Mouse (Mus musculus): ENCODE measurements at regions not wholly inside any gene's neighbourhood (a gene's known extent, or its start where the extent isn't known, plus 50 kb on each side); places are given as distances from the start of the nearest gene placed in this dataset.

DNA sequence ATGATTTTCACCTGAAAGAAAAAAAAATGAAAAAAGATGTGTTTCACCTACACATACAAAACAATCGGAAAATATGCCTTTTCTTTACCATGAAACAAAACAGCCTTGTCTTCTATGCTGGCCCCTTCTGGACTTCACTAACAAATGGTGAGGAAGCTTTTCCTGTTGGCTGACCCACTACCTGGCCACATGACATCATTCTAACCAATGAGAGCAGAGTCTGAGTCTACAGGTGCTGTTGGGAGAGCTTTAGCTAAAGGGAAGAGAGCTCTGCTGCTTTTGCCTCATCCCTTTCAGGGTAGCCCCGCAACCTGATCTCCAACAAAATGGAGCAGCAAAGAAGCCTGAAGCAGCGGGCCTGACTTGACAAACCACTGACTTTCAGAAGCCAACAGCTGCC, 120.5 kb upstream of the Smarca2 start:
- no peak for DNase-seq

DNA sequence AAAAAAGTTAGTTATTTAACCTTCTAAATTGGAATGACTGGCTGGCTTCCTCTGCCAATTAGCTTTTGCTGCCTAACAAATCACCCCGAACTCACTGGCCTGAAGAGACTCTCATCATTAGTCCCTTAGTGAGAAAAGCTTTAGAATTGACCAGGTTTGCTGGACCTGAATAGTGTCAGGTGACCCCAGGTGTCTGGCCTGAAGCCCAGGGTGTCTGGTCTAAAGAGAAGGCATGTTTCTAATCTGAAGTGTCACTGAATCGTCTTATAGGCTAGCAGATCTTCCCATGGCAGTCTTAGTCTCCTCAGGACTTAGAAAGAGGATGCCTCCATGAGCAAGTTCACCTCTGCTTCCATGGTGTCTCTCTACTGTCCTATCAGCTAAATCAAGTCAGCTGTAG, 112.0 kb upstream of the Smarca2 start:
- no peak for DNase-seq

DNA sequence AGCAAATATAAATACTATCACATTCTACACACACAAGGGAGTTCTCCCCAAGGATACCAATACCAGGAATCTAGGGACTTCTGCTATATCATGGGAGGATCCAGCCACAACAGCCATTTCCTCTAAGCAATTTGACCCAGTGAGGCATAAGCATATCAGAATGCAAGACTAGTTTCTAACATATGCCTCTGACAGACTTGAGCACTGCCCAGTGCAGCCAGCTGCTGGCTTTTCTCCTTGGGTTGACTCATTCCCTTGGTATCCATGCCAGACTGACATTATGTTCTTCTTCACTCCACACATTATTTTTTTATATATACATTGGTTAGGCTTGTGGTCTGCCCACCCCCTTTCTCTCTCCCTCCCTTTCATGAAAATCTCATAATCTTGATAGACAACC, 103.8 kb upstream of the Smarca2 start:
- DNase-seq = no peak

DNA sequence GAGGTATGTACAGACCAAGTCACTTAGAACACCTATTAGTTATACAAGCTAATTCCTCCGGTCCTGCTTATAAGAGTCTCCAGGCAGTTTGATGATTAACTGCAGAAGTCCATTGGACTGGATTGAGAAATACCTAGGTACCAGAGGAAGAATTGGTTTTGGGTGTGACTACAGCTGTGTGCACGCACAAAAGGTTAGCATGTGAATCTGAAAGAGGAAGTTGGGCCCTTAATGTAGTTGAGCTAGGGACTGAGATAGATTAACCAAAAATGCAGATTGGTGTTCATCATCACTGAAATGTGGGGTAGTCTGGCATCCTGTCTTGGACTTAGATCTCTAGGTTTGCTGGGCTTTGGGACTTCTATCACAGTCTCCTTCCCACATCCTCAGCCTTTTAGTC, 100.8 kb upstream of the Smarca2 start:
- no peak for DNase-seq

DNA sequence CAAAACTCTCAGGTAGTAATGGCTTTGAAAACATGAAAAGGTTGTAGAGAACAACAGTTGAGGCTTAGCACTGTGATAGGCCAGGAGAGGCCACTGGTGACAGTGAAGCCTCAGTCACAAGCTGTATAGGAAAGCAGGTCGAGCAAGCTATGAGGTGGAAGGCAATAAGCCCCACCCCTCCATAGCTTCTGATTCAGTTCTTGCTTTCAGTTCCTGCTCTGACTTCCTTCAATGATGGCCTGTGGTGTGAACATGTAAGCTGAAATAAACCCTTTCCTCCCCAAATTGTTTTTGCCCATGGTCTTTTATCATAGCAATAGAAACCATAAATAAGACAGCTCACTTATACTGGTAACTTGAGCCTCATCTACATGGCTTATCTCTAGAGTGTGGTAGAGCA, 98.0 kb upstream of the Smarca2 start:
- DNase-seq = peak; percentile 3

DNA sequence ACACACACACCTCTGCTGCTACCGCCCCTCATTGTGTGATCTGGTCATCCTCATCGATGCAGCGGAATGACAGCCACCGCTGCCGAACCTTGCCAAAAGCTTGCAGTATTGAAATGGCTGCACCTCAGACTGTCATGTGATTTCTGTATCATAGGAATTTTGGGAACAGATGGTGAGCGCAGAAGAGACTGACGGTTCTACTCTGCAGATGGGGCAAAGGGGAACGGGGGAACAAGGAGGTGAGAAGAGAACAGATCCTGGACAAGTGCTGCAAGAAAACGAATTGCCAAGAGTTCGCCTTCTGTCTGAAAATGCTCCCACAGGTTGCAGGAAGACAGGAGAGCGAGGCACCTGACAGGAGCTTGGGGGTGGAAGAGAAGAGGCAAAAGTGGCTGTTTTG, 96.9 kb upstream of the Smarca2 start:
- DNase-seq = no peak

DNA sequence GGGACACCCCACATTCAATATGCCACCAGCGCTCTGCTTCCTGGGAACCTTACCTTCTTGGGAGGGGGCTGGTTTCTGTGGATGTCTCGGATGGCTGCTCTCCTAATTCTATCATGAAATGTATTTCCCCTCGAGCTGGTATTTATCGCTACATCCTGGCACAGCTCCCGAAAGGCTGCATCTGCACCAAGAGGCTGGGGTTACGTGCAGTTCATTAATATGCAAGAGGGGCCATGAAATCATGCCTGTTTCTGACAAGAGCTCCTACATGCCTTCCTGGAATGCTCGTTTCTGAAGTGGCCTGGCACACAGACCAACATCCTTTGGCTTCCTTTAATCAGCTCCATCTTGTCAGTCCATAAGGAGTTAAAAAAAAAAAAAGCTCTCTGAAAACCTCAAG, 96.2 kb upstream of the Smarca2 start:
- DNase-seq = no peak

DNA sequence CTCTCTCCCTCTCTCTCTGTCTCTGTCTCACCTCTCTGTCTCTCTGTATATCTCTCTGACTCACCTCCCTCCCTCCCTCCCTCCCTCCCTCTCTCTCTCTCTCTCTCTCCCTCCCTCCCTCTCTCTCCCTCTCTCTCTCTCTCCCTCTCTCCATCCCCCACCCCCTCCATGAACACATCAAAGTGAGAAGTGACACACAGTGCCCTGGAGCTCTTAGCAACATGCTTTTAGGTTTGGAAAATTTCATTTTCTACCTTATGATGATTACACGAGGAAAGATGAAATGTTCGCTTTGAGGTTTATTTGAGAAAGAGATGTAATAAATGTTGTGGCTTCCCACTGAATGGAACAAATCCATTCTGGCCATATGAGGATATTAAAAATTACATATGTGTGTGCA, 95.6 kb upstream of the Smarca2 start:
- DNase-seq = no peak

DNA sequence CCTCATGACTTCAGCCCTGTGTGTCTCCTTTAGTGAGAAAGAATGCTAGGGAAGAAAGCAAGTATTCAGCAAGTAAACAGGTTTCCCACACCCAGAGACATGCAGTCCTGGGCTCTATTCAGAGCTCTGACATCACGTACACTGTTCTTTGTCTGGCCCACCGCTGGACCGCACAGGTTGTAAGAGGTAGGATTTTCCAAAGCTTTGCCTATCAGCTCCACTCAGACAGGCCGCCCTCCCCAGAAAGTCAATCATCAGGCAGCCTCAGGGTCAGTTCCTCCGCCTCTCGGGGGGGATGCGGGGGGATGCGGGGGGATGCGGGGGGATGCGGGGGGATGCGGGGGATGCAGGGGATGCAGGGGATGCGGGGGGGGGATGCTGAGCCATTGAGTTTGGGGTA, 94.7 kb upstream of the Smarca2 start:
- no peak for DNase-seq

DNA sequence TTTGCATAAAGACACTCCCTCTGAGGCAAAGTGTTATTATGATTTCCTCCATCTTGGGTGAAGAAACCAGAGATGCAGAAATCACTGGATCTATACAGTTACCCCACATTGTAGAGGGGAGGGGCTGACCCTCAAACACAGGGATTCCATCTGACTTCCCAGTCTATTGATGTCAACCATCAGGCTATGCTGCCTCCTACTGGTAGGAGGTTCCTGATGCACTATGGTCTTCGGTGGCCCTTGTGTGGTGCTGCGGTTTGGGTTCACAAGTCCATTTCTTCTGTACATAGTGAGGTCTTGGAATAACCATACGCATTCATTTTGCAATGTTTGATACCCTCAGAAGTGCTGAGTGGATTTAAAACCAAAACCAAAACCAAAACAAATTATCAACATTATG, 94.0 kb upstream of the Smarca2 start:
- peak; percentile 18 for DNase-seq

DNA sequence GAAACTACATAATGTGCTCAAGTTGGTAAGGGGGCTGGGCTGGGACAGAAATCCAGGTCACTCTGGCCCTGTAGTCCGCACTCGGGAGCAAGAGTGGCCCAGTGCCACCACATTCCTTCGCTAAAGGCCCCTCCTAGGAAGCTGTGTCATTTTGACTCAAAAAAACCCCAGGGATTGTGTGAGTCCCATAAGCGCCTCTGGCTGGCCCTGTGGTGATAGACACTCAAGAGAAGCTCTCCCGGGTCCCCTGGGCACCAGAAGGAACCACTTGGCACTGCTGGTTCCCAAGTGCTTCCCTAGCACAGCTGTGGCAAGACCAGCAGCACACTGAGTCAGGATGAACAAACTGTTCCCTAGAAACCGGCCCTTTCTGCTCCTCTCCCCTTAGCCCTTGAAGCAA, 93.1 kb upstream of the Smarca2 start:
- no peak for DNase-seq

DNA sequence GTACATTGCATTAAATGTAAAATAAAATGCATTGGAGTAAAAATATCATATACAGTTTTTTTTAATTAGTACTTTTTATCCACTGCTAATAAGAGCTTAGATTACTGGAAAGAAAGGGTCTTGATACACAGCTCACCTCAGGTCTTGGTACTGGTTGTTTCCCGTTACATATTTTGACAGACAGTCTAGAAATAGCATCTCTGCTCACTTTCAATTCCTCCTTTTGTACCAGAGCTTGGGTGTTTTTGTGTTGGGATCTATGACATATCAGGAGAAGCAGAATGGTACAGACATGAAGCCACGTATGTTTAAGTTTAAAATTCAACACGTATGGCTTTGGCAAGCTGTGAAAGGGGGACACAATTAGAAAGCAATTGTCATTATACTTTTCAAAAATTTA, 80.3 kb upstream of the Smarca2 start:
- no peak for DNase-seq

DNA sequence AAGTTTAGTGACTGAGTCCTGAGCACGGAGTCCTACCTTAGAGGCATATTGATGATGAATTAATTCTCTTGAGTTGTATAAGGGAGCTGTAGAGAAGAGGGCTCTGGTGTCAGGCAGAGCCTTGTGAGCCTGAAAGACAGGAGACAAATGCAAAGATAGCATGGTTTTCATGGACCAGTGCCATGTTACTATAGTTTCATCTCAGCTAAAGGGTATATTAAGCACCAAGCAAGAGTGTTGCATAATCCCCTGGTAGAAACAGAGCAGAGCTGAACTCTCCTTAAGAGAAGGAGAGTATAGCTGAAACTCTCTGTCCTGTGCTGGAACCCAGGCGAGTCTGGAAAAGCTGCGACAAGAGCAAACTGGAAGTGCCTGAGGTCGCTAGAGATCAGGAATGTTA, 73.5 kb upstream of the Smarca2 start:
- no peak for DNase-seq

DNA sequence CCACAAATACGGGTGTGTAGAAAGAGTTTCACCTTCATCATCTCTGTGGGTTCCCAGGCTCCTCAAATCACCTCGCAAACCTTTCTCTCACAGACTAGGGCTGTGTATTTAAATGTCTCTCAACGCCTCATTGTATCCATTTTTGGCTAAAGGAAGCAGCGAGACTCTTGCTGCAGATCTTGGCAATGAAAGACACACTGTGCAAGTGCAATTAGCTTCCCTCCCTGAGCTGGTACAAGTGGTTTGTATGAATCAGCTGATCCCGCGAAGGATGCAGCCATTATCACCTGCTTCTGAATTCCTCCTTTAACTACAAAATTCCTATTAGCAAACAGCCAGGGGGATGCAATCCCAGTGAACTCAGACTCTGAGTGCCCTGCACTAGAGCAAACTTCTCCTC, 72.3 kb upstream of the Smarca2 start:
- DNase-seq = no peak

DNA sequence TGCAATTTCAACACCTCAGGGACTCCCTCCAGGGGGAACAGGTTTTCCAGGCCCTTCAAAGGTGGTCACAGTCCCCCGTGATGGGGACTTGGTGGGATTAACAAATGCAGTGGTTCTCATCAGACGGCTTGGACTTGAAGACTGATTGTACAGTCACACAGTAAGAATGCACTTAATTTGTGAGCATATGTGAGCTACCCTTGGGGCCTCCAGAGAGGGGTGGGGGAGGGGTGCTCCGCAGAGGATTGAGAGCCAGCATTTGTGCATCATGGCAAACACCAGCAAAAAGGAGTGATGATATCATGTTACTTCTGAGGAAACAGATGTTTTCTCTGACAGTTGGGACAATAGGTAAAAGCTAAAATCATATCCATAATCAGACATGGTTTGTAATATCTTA, 59.2 kb upstream of the Smarca2 start:
- no peak for DNase-seq

DNA sequence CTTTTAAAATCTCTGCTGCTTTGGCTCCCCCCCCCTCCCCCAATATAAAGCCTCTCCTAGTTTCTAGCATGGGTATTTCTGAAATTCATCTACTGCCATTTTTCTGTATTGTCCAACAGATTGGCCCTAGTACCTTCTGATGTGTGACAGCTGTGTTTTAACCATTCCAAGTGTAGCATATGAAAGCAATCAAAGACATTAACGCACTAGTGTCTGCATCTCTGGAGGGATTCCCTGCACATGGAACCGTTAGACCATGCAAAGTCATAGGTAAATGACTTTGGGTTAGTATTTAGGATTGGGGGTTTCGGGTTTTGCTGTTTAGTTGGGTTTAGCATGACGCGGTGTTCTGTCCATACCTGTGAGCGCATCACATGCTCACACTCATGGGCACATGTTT, 57.3 kb upstream of the Smarca2 start:
- DNase-seq = no peak

DNA sequence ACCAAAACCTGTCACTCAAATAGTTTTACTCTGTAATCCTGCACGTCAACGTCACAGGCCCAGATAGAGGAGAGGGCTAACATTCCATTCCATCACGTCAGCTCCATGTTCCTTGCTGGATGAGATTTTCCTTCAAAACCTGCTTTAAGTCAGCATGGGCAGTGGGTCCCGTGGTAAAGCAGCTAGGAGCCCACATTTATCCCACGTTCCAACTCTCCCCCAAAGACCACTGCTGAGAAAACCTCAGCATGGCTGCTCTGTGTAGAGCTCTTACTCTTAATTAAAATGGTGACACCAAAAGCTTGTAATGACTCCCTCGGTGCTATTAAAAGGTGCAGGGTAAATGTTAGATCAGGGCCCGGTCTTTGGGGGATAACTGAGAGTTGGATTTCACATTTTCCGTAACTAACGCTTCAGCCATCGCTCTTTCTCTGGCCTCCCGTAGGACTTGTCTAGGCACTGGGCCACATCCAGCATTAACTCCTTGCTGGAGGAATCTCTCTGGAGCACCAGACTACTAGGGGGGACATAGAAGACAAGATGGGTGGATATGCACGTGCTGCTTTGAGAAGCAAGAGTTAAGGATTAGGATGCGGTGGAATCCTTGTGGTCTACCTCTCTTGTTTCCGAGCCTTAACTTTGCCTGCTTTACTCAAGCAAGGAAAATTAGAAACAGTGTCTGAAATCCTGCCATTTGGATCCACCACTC, 56.1 kb upstream of the Smarca2 start:
- no peak for DNase-seq

DNA sequence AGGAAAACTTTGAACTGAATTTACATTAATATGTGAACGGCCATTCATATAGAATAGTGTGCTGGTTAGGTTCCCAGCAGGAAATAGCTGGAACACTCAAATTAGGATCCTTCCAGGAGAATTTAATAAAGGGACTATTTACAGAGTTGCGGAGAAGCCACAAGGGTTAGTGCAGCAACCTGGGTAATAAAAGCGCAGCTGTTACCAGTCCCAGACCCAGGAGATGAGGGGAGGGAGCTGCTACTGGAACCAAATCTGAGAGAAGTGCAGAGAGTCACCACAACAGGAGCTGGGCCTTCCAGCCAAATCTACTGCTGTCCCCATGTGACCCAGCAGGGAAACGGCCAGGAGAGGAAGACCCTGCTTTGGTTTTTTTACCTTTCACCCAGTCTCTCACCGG, 54.6 kb upstream of the Smarca2 start:
- DNase-seq = no peak
